Mouse (Mus musculus): ENCODE measurements around the gene Tas1r1. TPM values are rescaled to one million over a fixed set of nuclear protein-coding genes. Genes with fewer than 3 reads are reported as not detected.

Tas1r1 gene
- total and polyA plus RNA-seq, 3 experiments: 0.12 to 0.21 TPM; not detected in 1

- DNase-seq (ENCODE audit: low read depth, low spot score): peak; percentile 98
- TF ChIP-seq POLR2AphosphoS5 (IDR thresholded peaks at IDR 0.05; ENCODE audit: borderline replicate concordance, low read depth, low read length) (no peak), ETS1 (IDR thresholded peaks at IDR 0.05; ENCODE audit: low read depth, low read length) (peak; percentile 28; the same call in 1 of the 2 replicates), BHLHE40 (IDR thresholded peaks at IDR 0.05; ENCODE audit: borderline replicate concordance, low read depth, low read length) (no peak), NELFE (IDR thresholded peaks at IDR 0.05; ENCODE audit: low read depth, low read length) (peak; percentile 95), SMC3 (IDR thresholded peaks at IDR 0.05; ENCODE audit: low read depth, low read length) (no peak), TAL1 (IDR thresholded peaks at IDR 0.05; ENCODE audit: low read length) (no peak), KAT2A (conservative IDR thresholded peaks at IDR 0.05; ENCODE audit: low read depth, low read length) (no peak; the same call in 1 of the 2 replicates), SIN3A (IDR thresholded peaks at IDR 0.05; ENCODE audit: low read length) (peak; percentile 76), CTCF (IDR thresholded peaks at IDR 0.05 in 2 of 3, conservative IDR thresholded peaks at IDR 0.05 in 1 of 3; ENCODE audit: control insufficient read depth in 1 of 3, insufficient read depth in 1 of 3, low read depth in 2 of 3, low read length in 3 of 3, poor library complexity in 1 of 3, severe bottlenecking in 1 of 3) (no peak), USF1 (IDR thresholded peaks at IDR 0.05; ENCODE audit: low read depth, low read length) (no peak), GATA1 (IDR thresholded peaks at IDR 0.05; ENCODE audit: low read depth, low read length) (no peak), ZMIZ1 (IDR thresholded peaks at IDR 0.05; ENCODE audit: low read depth, low read length) (peak; percentile 78), RCOR1 (IDR thresholded peaks at IDR 0.05; ENCODE audit: low read depth, low read length) (no peak), MYB (IDR thresholded peaks at IDR 0.05; ENCODE audit: low read depth, low read length) (no peak), POLR2A (IDR thresholded peaks at IDR 0.05; ENCODE audit: control insufficient read depth in 1 of 2, insufficient read depth in 1 of 2, low read depth in 1 of 2, low read length in 2 of 2, poor library complexity in 1 of 2) (peak; percentile 91), EP300 (IDR thresholded peaks at IDR 0.05; ENCODE audit: low read depth in 1 of 2, low read length in 2 of 2) (no peak), JUND (IDR thresholded peaks at IDR 0.05; ENCODE audit: low read depth, low read length) (no peak), MAZ (IDR thresholded peaks at IDR 0.05; ENCODE audit: low read depth, low read length) (no peak), CHD1 (IDR thresholded peaks at IDR 0.05; ENCODE audit: low read depth, low read length) (no peak), MXI1 (IDR thresholded peaks at IDR 0.05; ENCODE audit: low read depth, low read length) (peak; percentile 87), POLR2AphosphoS2 (IDR thresholded peaks at IDR 0.05; ENCODE audit: low read length) (peak; percentile 90), MEF2A (IDR thresholded peaks at IDR 0.05; ENCODE audit: extremely low read depth, insufficient replicate concordance, low read depth, low read length, poor library complexity, severe bottlenecking) (no peak), TBP (IDR thresholded peaks at IDR 0.05; ENCODE audit: low read depth, low read length) (peak; percentile 53; the same call in 1 of the 2 replicates), MYC (IDR thresholded peaks at IDR 0.05; ENCODE audit: low read depth, low read length) (no peak), ZC3H11A (IDR thresholded peaks at IDR 0.05; ENCODE audit: low read depth, low read length) (no peak), MAX (IDR thresholded peaks at IDR 0.05; ENCODE audit: low read length) (no peak; the same call in 1 of the 2 replicates), CHD2 (IDR thresholded peaks at IDR 0.05; ENCODE audit: low read length) (no peak), MAFK (IDR thresholded peaks at IDR 0.05; ENCODE audit: borderline replicate concordance, low read depth, low read length) (no peak), NRF1 (IDR thresholded peaks at IDR 0.05; ENCODE audit: insufficient read depth, low read depth, low read length, poor library complexity, severe bottlenecking) (peak; percentile 38; the same call in 1 of the 2 replicates), USF2 (IDR thresholded peaks at IDR 0.05; ENCODE audit: borderline replicate concordance in 1 of 2, insufficient read depth in 1 of 2, low read depth in 1 of 2, low read length in 2 of 2) (no peak), GABPA (IDR thresholded peaks at IDR 0.05; ENCODE audit: low read depth, low read length) (no peak), RAD21 (IDR thresholded peaks at IDR 0.05; ENCODE audit: low read depth, low read length) (no peak), UBTF (IDR thresholded peaks at IDR 0.05; ENCODE audit: borderline replicate concordance, insufficient read depth, low read depth, low read length) (no peak), HCFC1 (IDR thresholded peaks at IDR 0.05; ENCODE audit: low read depth, low read length) (peak; percentile 89), ELF1 (IDR thresholded peaks at IDR 0.05; ENCODE audit: low read depth, low read length) (peak; percentile 62; the same call in 1 of the 2 replicates), ZNF384 (IDR thresholded peaks at IDR 0.05; ENCODE audit: low read depth, low read length) (no peak), E2F4 (IDR thresholded peaks at IDR 0.05; ENCODE audit: borderline replicate concordance, low read depth, low read length) (no peak), TCF12 (IDR thresholded peaks at IDR 0.05; ENCODE audit: low read depth, low read length) (peak; percentile 50; the same call in 1 of the 2 replicates)
Measured at GRCm38 (mm10) chr4:152027524-152027923, 10.8 kb downstream of the Tas1r1 start, which contains the start of gene Zbtb48. Gene Zbtb48, minus strand, starts transcription at chr4:152027671.

More at GRCm38 (mm10) chr4:152027524-152027923, 10.8 kb downstream of the Tas1r1 start, which contains the start of gene Zbtb48:
- H3K36me3 ChIP-seq (ENCODE audit: control insufficient read depth in 1 of 2, insufficient read depth in 2 of 2, low read length in 2 of 2): peaks cover 0 to 15% of the 10 kb centered on the region in 2 experiments; a peak in 2 of 4 replicates
- H3K27me3 ChIP-seq (ENCODE audit: control insufficient read depth in 1 of 2, insufficient read depth in 2 of 2, low read length in 2 of 2): no peaks in the 10 kb centered on the region
- peaks cover 0 to 22% of the 10 kb centered on the region in 2 experiments; a peak in 3 of 4 replicates for H3K4me1 ChIP-seq (ENCODE audit: control insufficient read depth in 1 of 2, insufficient read depth in 2 of 2, low read length in 2 of 2)
- peak within 1 kb of the TSS; percentile 37; the same call in 1 of the 2 replicates for H3K27ac ChIP-seq (ENCODE audit: control insufficient read depth, low read depth, low read length)
- peak within 1 kb of the TSS; percentile 69 to 71 for H3K4me3 ChIP-seq (ENCODE audit: control insufficient read depth in 1 of 2, insufficient read depth in 1 of 2, low read depth in 2 of 2, low read length in 2 of 2)
- peak within 1 kb of the TSS; percentile 84 for H3K9ac ChIP-seq (ENCODE audit: control insufficient read depth, low read depth, low read length, poor library complexity, severe bottlenecking)
- peaks cover 30% of the 10 kb centered on the region for H3K79me2 ChIP-seq (ENCODE audit: control insufficient read depth, insufficient read depth, low read length, poor library complexity)
- H3K9me3 ChIP-seq (replicated peaks; ENCODE audit: insufficient read depth, low read length): no peaks in the 10 kb centered on the region
